Mouse (Mus musculus) erythroblast, embryonic 14.5 days (primary cell): ENCODE results near the gene Tmem132a. TPM values are rescaled to one million over a fixed set of nuclear protein-coding genes. Genes with fewer than 3 reads are reported as not detected.

Experiments
- H3K27me3 ChIP-seq: 2 replicates; pipeline ENCODE4 v1.6.1; 2012; ENCODE audit warnings: inconsistent platforms; ENCODE audit not compliant: control insufficient read depth
- H3K36me3 ChIP-seq: 2 replicates; pipeline ENCODE4 v1.6.1; 2012; ENCODE audit warnings: mild to moderate bottlenecking, inconsistent platforms; ENCODE audit not compliant: control insufficient read depth
- H3K4me1 ChIP-seq: 2 replicates; pipeline ENCODE4 v1.6.1; 2012; ENCODE audit warnings: inconsistent platforms; ENCODE audit not compliant: control insufficient read depth
- H3K4me3 ChIP-seq: replicated peaks from 2 replicates; pipeline ENCODE3; 2012; ENCODE audit warnings: moderate library complexity, mild to moderate bottlenecking, inconsistent platforms
- H3K9me3 ChIP-seq: 2 replicates; pipeline ENCODE4 v1.6.1; 2012; ENCODE audit warnings: low read length, inconsistent platforms, mixed read lengths; ENCODE audit not compliant: control insufficient read depth
- GATA1 ChIP-seq: IDR thresholded peaks from 2 replicates; pipeline ENCODE4 v1.6.1; 2012; ENCODE audit warnings: low read length, inconsistent platforms, mixed read lengths
- TAL1 ChIP-seq: IDR thresholded peaks from 3 replicates; pipeline ENCODE4 v1.6.1; 2012; ENCODE audit warnings: low read length, inconsistent platforms, mixed read lengths
- polyA plus RNA-seq: library from polyadenylated mRNA; stranded (reverse); fragments of >175 nt; gene quantifications from 2 replicates; pipeline ENCODE4 v1.2.3, GENCODE M21; 2012

The Tmem132a gene
- polyA plus RNA-seq, 1 experiment = 0.05 TPM

DNA sequence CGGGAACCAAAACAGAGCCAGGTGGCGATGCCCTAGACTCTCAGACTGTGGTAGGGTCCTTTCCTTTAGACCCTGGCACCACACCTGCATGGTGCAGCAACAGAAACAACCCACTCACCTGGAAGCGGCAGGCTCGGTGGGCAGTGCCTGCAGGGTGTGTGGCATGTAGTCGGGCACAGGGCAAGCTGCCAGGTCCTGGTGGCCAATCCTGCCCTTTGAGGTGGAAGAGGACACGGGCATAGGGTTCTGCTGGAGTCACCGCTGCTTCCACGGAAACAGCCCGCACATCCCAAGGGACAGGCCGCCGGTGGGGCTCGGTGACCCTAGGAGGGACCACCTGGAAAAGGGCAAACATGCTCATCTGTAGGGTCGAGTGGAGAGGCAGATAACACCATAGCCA, 3.4 kb downstream of the Tmem132a start:
- Histone ChIP-seq H3K27me3 (peaks cover 25% of the 10 kb centered on the region), H3K4me3 (no peak overlapping the region), H3K4me1 (peaks cover 5% of the 10 kb centered on the region), H3K9me3 (no peaks in the 10 kb centered on the region), H3K36me3 (peaks cover 3% of the 10 kb centered on the region)
- TF ChIP-seq TAL1 = no peak
- no peak for TF ChIP-seq GATA1

DNA sequence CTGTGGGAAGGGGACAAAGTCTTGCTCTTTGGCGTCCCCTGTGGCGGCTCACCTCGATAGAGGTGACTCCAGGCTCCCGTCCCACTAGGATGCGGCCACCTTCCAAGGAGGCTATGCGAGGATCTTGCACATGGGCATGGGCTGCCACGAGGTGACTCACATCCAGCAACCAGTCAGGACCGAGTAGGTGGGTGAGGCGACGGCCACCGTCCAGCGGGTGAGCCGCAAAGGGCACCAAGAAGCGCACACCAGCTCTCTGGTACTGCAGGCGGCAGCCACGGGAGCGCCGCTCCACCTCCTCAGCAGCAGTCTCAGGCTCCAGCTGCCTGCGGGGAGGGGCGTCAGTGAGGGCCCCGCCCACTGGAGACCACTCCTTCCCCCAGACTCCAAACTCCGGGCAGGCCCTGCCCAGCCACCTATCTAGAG, 9.7 kb downstream of the Tmem132a start:
- Histone ChIP-seq H3K9me3 (no peaks in the 10 kb centered on the region), H3K4me3 (no peak overlapping the region), H3K36me3 (no peaks in the 10 kb centered on the region), H3K4me1 (no peaks in the 10 kb centered on the region), H3K27me3 (no peaks in the 10 kb centered on the region)
- no peak for TF ChIP-seq GATA1
- TF ChIP-seq TAL1 = no peak

DNA sequence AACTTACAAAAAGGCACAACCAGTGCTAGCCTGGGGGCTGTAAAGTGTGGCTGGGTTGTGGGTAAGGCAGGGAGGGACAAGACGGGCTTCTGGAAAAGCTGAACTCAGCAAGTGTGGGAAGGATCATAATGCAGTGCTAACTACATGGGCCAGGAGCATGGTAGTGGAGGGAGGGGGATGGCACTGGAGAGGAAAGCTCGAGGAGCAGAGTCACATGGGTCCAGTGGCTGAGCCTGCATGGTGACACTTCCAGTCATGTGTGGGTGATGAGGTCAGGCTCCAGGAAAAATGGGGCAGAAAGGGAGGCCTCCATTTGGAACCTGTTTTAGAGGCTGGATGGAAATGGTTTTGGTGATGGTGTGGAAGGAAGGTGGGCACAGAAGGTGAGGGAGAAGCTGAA, 13.2 kb downstream of the Tmem132a start:
- Histone ChIP-seq H3K4me1 (no peaks in the 10 kb centered on the region), H3K4me3 (no peak overlapping the region), H3K27me3 (no peaks in the 10 kb centered on the region), H3K36me3 (no peaks in the 10 kb centered on the region), H3K9me3 (no peaks in the 10 kb centered on the region)
- TF ChIP-seq TAL1 = no peak
- no peak for TF ChIP-seq GATA1

DNA sequence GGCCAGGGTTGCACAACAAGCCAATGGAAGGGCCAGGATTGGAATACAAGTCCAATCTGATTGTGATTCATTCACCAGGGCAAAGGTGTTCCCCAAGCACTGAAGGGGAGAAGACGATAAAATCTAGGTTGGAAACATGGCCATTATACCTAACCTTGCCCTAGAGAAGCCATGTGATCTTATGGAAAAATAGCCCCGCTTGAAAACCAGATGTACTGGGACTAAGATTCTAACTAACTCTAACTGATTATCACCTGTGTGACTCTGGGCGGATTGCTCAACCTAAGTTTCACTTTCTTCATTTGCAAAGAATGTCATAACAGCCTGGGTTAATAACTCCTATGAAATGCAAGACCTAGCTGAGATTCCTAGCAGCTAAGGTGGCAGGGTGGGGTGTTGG, 14.3 kb downstream of the Tmem132a start:
- Histone ChIP-seq H3K27me3 (no peaks in the 10 kb centered on the region), H3K4me3 (no peak overlapping the region), H3K9me3 (no peaks in the 10 kb centered on the region), H3K36me3 (no peaks in the 10 kb centered on the region), H3K4me1 (no peaks in the 10 kb centered on the region)
- no peak for TF ChIP-seq GATA1
- no peak for TF ChIP-seq TAL1

DNA sequence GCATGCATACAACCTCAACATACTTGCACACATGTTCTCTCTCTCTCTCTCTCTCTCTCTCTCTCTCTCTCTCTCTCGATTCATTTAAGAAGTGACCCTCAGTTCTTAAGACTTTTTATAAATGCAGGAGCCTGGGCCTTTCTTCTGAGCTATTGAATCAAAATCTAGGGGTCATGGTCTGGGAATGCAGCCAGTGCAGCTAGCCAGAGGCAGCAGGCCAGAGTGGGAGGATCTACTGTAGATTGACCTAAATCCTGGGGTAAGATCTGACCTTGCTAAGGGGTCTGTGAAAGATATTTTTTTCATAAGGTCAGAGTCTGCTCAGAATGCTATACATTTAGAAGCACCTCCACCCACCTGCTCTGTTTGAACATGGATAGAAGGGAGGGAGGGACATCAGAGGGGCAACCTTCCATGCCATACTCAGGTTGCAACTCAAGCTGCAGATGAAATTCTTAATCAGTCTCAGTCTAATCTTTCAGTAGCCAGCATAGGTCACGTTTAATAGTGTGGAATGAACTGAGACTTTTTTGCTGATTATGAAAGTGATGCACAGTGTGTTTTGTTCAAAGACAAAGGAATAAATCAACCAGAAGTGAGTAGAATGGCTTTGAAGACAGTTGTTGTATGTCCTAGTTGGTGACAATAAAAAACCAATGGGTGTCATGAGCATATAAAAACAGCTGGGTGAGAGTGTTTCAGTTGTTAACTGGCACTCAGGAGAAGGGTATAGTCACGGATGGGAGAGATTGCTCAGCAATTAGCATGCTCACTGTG, 22.2 kb downstream of the Tmem132a start:
- TF ChIP-seq TAL1 (no peak), GATA1 (no peak)
- Histone ChIP-seq H3K4me3 (no peak overlapping the region), H3K4me1 (no peaks in the 10 kb centered on the region), H3K36me3 (no peaks in the 10 kb centered on the region), H3K9me3 (no peaks in the 10 kb centered on the region), H3K27me3 (peaks cover 9% of the 10 kb centered on the region)

DNA sequence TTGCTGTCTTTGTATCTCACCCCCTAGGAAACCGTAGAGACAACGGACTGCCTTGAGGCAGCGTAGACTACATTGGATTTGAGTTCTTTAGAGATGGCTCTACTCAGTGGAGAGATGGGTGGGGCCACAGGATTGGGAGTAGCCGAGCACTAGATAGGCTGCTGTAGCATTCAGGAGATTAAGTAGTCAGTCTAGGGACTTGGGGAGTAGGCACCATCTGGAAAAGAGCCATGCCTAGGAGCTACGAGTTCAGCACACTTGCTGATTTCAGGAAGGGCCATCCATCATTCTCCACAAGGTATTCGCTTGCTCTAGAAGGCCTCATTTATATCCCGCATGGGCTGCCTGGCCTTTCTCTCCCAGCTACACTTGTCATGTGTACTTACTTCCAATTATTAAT, 23.6 kb downstream of the Tmem132a start:
- Histone ChIP-seq H3K4me1 (no peaks in the 10 kb centered on the region), H3K4me3 (no peak overlapping the region), H3K27me3 (peaks cover 20% of the 10 kb centered on the region), H3K9me3 (no peaks in the 10 kb centered on the region), H3K36me3 (no peaks in the 10 kb centered on the region)
- TF ChIP-seq TAL1 (no peak), GATA1 (no peak)

DNA sequence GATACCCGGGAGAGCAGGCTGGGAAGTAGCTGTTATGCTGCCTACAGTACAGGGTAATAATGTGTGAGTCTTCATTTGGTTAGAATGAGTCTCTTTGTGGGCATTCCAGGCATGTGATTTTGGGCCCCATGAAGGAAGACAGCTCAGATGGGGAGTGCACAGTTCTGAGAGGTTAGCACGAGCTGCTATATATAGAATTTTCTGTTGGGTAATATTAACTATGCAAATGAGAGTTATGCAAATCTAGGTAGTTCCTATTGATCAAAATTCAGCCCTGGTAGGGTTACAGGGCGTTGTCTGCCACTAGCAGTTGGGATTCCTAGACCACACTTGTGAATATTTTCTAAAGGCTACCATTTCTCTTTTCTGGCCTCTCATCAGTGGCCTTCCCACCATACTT, 24.3 kb downstream of the Tmem132a start:
- TF ChIP-seq GATA1 (no peak), TAL1 (no peak)
- Histone ChIP-seq H3K9me3 (no peaks in the 10 kb centered on the region), H3K4me1 (no peaks in the 10 kb centered on the region), H3K27me3 (peaks cover 20% of the 10 kb centered on the region), H3K36me3 (no peaks in the 10 kb centered on the region), H3K4me3 (no peak overlapping the region)

DNA sequence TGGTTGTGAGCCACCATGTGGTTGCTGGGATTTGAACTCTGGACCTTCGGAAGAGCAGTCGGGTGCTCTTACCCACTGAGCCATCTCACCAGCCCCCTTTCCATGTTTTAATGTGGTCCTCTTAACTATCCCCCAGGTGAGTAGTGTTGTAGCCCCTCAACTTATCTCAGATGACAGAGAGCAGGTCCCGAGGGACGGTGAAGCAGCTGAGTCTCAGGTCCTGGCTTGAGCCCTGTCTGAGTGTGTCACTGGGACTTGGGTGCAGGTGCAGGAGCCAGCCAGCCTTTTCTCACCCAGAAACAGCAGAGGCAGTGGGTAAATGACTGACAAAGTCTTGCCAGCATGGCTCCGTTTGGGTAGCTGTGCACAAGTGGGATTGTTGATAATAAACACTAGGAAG, 25.5 kb downstream of the Tmem132a start:
- Histone ChIP-seq H3K4me3 (no peak overlapping the region), H3K4me1 (no peaks in the 10 kb centered on the region), H3K27me3 (peaks cover 20% of the 10 kb centered on the region), H3K9me3 (no peaks in the 10 kb centered on the region), H3K36me3 (no peaks in the 10 kb centered on the region)
- TF ChIP-seq TAL1 = no peak
- TF ChIP-seq GATA1 = no peak

DNA sequence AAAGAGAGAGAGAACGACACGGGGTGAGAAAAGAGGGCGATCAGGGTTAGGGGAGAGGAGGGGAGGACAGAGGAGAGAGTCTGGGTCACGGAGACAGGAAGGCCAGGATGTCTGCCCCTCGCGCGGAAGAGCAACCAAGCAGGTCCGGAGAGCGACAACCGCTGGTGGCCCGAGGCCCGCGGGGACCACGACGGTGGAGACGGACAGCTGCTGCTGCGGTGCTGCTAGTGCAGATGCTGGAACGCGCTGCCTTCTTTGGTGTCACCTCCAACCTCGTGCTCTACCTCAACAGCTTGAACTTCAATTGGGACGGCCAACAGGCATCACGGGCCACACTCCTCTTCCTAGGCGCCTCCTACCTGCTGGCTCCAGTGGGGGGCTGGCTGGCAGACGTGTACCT, 26.8 kb downstream of the Tmem132a start:
- Histone ChIP-seq H3K4me1 (no peaks in the 10 kb centered on the region), H3K4me3 (no peak overlapping the region), H3K9me3 (no peaks in the 10 kb centered on the region), H3K27me3 (peaks cover 20% of the 10 kb centered on the region), H3K36me3 (no peaks in the 10 kb centered on the region)
- no peak for TF ChIP-seq GATA1
- no peak for TF ChIP-seq TAL1
